Mouse (Mus musculus) heart, adult 2 months (tissue): ENCODE data around the gene Ankfn1. TPM values are rescaled to one million over a fixed set of nuclear protein-coding genes. Genes with fewer than 3 reads are reported as not detected.

ENCODE experiments used
- DNase-seq, 2 experiments: peaks; one replicate each; pipeline ENCODE4 v3.0.0; 2021
- H3K27ac ChIP-seq: fragments of 200-600 bp; 2 replicates; pipeline ENCODE4 v1.8.1; 2022
- H3K27me3 ChIP-seq: fragments of 200-500 bp; 2 replicates; pipeline ENCODE4 v1.6.1; 2012; ENCODE audit warnings: mild to moderate bottlenecking, low read length, inconsistent platforms, mixed read lengths; ENCODE audit not compliant: control insufficient read depth, insufficient read depth
- H3K36me3 ChIP-seq: fragments of 200-500 bp; 2 replicates; pipeline ENCODE4 v1.6.1; 2012; ENCODE audit warnings: low read length, inconsistent platforms; ENCODE audit not compliant: control insufficient read depth, insufficient read depth
- H3K4me1 ChIP-seq: fragments of 200-500 bp; 2 replicates; pipeline ENCODE4 v1.6.1; 2011; ENCODE audit warnings: low read length; ENCODE audit not compliant: control insufficient read depth, insufficient read depth
- H3K4me3 ChIP-seq: fragments of 200-600 bp; 2 replicates; pipeline ENCODE4 v1.8.1; 2022
- H3K79me2 ChIP-seq: fragments of 200-500 bp; replicated peaks from 2 replicates; pipeline ENCODE4 v1.6.1; 2012; ENCODE audit warnings: mild to moderate bottlenecking, inconsistent platforms, low read length, moderate library complexity, mixed read lengths; ENCODE audit not compliant: control insufficient read depth, insufficient read depth
- H3K9ac ChIP-seq: fragments of 200-500 bp; 2 replicates; pipeline ENCODE4 v1.6.1; 2012; ENCODE audit warnings: low read depth, mild to moderate bottlenecking, control low read depth, inconsistent platforms, low read length, mixed read lengths
- CTCF ChIP-seq: fragments of 200-600 bp; IDR thresholded peaks from 2 replicates; pipeline ENCODE4 v1.8.1; 2022; ENCODE audit warnings: antibody characterized with exemption, mild to moderate bottlenecking, moderate library complexity
- EP300 ChIP-seq: fragments of 200-500 bp; IDR thresholded peaks from 2 replicates; pipeline ENCODE4 v1.6.1; 2011; ENCODE audit warnings: low read depth, low read length, control low read depth; ENCODE audit not compliant: insufficient read depth
- POLR2A ChIP-seq: fragments of 200-500 bp; IDR thresholded peaks from 2 replicates; pipeline ENCODE4 v1.6.1; 2011; ENCODE audit warnings: mild to moderate bottlenecking, low read depth, low read length, control low read depth; ENCODE audit not compliant: insufficient read depth
- WGBS: fragments of 180-500 bp; shearing (Covaris S2); methylation state at CpG from one replicate; pipeline ENCODE4 v1.1.7; 2018; 5-methylcytosine and 5-hydroxymethylcytosine counted together
- intact Hi-C: fragments of 180-260 bp; cut with DNase I; formaldehyde crosslinking; loops from one replicate; pipeline ENCODE4 v1.15.1; 2025
- polyA plus RNA-seq: library from polyadenylated mRNA; depleted of rRNA; stranded (reverse); fragments of >200 nt; gene quantifications from 2 replicates; pipeline ENCODE4 v1.2.3, GENCODE M21; 2012
- total RNA-seq, 2 experiments: library from RNA; stranded (reverse); gene quantifications; 2 replicates each; pipeline ENCODE4 v1.2.3; 2021

Ankfn1 gene
- total and polyA plus RNA-seq, 3 experiments, result 0.14 TPM; not detected in 2

- Histone ChIP-seq H3K79me2 (no peaks in the 10 kb centered on the region), H3K27ac (no peak overlapping the region), H3K4me3 (no peak overlapping the region), H3K36me3 (no peaks in the 10 kb centered on the region), H3K27me3 (no peaks in the 10 kb centered on the region), H3K4me1 (no peaks in the 10 kb centered on the region), H3K9ac (no peak overlapping the region)
- 84% methylated on average over 6 of the region's 6 CpGs for WGBS
- TF ChIP-seq POLR2A, result no peak
- no peak for TF ChIP-seq EP300
- no peak for TF ChIP-seq CTCF
- intact Hi-C loops, result no loop called here
- DNase-seq, result no peak
Measured at GRCm38 (mm10) chr11:89440566-89440965, 336.9 kb downstream of the Ankfn1 start.

- Histone ChIP-seq H3K36me3 (no peaks in the 10 kb centered on the region), H3K4me1 (no peaks in the 10 kb centered on the region), H3K9ac (no peak overlapping the region), H3K4me3 (no peak overlapping the region), H3K27ac (no peak overlapping the region), H3K27me3 (no peaks in the 10 kb centered on the region), H3K79me2 (no peaks in the 10 kb centered on the region)
- DNase-seq, result no peak
- 50% methylated on average over 3 of the region's 3 CpGs for WGBS
- no peak for TF ChIP-seq EP300
- no peak for TF ChIP-seq POLR2A
- TF ChIP-seq CTCF, result peak; percentile 53
- intact Hi-C loops, result no loop called here
Measured at GRCm38 (mm10) chr11:89424358-89424757, 353.1 kb downstream of the Ankfn1 start.

GRCm38 (mm10) chr11:89422637-89423036, 354.8 kb downstream of the Ankfn1 start:
- DNase-seq, result no peak
- TF ChIP-seq CTCF (no peak), EP300 (no peak), POLR2A (no peak)
- Histone ChIP-seq H3K27ac (no peak overlapping the region), H3K4me3 (no peak overlapping the region), H3K9ac (no peak overlapping the region), H3K36me3 (no peaks in the 10 kb centered on the region), H3K4me1 (no peaks in the 10 kb centered on the region), H3K27me3 (no peaks in the 10 kb centered on the region), H3K79me2 (no peaks in the 10 kb centered on the region)
- intact Hi-C loops, result no loop called here
- WGBS, result 75% methylated on average over 5 of the region's 5 CpGs

GRCm38 (mm10) chr11:89420767-89421438, 356.6 kb downstream of the Ankfn1 start:
- WGBS, result 76% methylated on average over 11 of the region's 11 CpGs
- DNase-seq, result no peak
- H3K27me3 ChIP-seq, result no peaks in the 10 kb centered on the region
- TF ChIP-seq EP300 (no peak), CTCF (no peak), POLR2A (no peak)
- H3K36me3 ChIP-seq, result no peaks in the 10 kb centered on the region
- no peaks in the 10 kb centered on the region for H3K4me1 ChIP-seq
- intact Hi-C loops, result no loop called here
- no peak overlapping the region for H3K4me3 ChIP-seq
- H3K9ac ChIP-seq, result no peak overlapping the region
- H3K27ac ChIP-seq, result no peak overlapping the region
- H3K79me2 ChIP-seq, result no peaks in the 10 kb centered on the region

- Histone ChIP-seq H3K27ac (no peak overlapping the region), H3K27me3 (no peaks in the 10 kb centered on the region), H3K4me3 (no peak overlapping the region), H3K79me2 (no peaks in the 10 kb centered on the region), H3K4me1 (no peaks in the 10 kb centered on the region), H3K36me3 (no peaks in the 10 kb centered on the region), H3K9ac (no peak overlapping the region)
- intact Hi-C loops, result no loop called here
- TF ChIP-seq EP300, result no peak
- no peak for TF ChIP-seq POLR2A
- no peak for TF ChIP-seq CTCF
- WGBS, result 77% methylated on average over 2 of the region's 2 CpGs
- no peak for DNase-seq
Measured at GRCm38 (mm10) chr11:89419863-89420262, 357.6 kb downstream of the Ankfn1 start.

- intact Hi-C loops, result no loop called here
- DNase-seq, result no peak
- H3K4me1 ChIP-seq, result no peaks in the 10 kb centered on the region
- WGBS, result 55% methylated on average over 12 of the region's 12 CpGs
- no peaks in the 10 kb centered on the region for H3K79me2 ChIP-seq
- H3K9ac ChIP-seq, result no peak overlapping the region
- no peaks in the 10 kb centered on the region for H3K27me3 ChIP-seq
- no peak overlapping the region for H3K27ac ChIP-seq
- no peak for TF ChIP-seq EP300
- TF ChIP-seq CTCF, result no peak
- no peaks in the 10 kb centered on the region for H3K36me3 ChIP-seq
- no peak overlapping the region for H3K4me3 ChIP-seq
Measured at GRCm38 (mm10) chr11:89418644-89419043, 358.8 kb downstream of the Ankfn1 start.
